Mouse (Mus musculus): Measurements from ENCODE around the gene Ascc1.

DNA sequence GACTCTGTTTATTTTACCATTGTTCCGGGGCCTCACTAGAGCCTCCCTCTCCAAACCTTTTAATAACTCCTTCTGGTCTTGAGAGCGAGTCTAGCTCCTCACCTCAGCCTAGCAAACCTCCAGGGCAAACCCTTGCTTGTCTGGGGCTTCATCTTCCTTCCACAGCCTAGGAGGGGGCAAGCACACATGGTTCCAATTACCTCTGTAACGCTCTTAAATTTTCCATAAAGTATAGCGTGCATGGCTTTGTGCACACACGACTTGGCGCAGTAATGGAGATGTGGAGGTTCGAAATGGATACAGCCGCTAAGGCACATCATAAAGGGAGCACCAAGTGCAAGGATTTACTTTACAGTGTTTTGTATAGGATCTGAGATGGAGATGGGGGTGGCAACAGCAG, 36.8 kb upstream of the Ascc1 start:
- TF ChIP-seq CTCF (IDR thresholded peaks at IDR 0.05; ENCODE audit: low read depth, low read length) = no peak
- TF ChIP-seq POLR2A (IDR thresholded peaks at IDR 0.05; ENCODE audit: extremely low read depth, insufficient read depth, low read length) = no peak

Measured in liver, adult 2 months (tissue).